Mouse (Mus musculus): ENCODE measurements around the gene Lcor.

- TF ChIP-seq POLR2A (IDR thresholded peaks at IDR 0.05; ENCODE audit: insufficient read depth, low read length) (no peak), EP300 (IDR thresholded peaks at IDR 0.05; ENCODE audit: insufficient read depth, low read depth, low read length) (no peak)
Measured at GRCm38 (mm10) chr19:41560856-41561255, 78.4 kb downstream of the Lcor start.

All from ES-Bruce4 (cell line).